Mouse (Mus musculus) myocyte (in vitro differentiated cells): ENCODE measurements around the gene Olfr365. TPM values are rescaled to one million over a fixed set of nuclear protein-coding genes. Genes with fewer than 3 reads are reported as not detected.

Source experiments
- H3K27me3 ChIP-seq: one replicate; pipeline ENCODE4 v1.6.1; 2011; ENCODE audit not compliant: control insufficient read depth, insufficient read depth, insufficient read length
- H3K36me3 ChIP-seq: one replicate; pipeline ENCODE4 v1.6.1; 2011; ENCODE audit not compliant: control insufficient read depth, insufficient read depth
- H3K4me2 ChIP-seq: one replicate; pipeline ENCODE4 v1.6.1; 2011; ENCODE audit warnings: low read depth, control low read depth
- H3K4me3 ChIP-seq: one replicate; pipeline ENCODE4 v1.5.1; 2011; ENCODE audit warnings: mild to moderate bottlenecking, control low read depth, moderate library complexity
- H3K79me2 ChIP-seq: one replicate; pipeline ENCODE4 v1.6.1; 2011; ENCODE audit not compliant: control insufficient read depth, insufficient read depth
- H3ac ChIP-seq: one replicate; pipeline ENCODE4 v1.6.1; 2011; ENCODE audit not compliant: control insufficient read depth, insufficient read length
- CEBPB ChIP-seq: IDR thresholded peaks from 2 replicates; pipeline ENCODE4 v1.6.1; 2011; ENCODE audit warnings: mild to moderate bottlenecking, moderate library complexity; ENCODE audit not compliant: poor library complexity, insufficient read depth, severe bottlenecking
- E2F4 ChIP-seq: IDR thresholded peaks from one replicate; pipeline ENCODE4 v1.6.1; 2011; ENCODE audit warnings: mild to moderate bottlenecking, control low read depth, moderate library complexity; ENCODE audit not compliant: insufficient read depth
- MAX ChIP-seq: IDR thresholded peaks from one replicate; pipeline ENCODE4 v1.6.1; 2011; ENCODE audit warnings: low read depth, mild to moderate bottlenecking, control low read depth
- MYOD1 ChIP-seq, 3 experiments: IDR thresholded peaks; one replicate each; pipeline ENCODE4 v1.6.1; 2011; ENCODE audit warnings: control low read depth in 2 of 3, low read depth in 2 of 3, mild to moderate bottlenecking in 2 of 3, moderate library complexity in 1 of 3; ENCODE audit not compliant: insufficient read length in 2 of 3, control insufficient read depth in 1 of 3
- MYOG ChIP-seq, 3 experiments: IDR thresholded peaks; one replicate each; pipeline ENCODE4 v1.6.1; 2011; ENCODE audit warnings: control low read depth in 2 of 3, low read depth in 2 of 3, mild to moderate bottlenecking in 2 of 3; ENCODE audit not compliant: insufficient read length in 2 of 3, control insufficient read depth in 1 of 3, insufficient read depth in 1 of 3
- POLR2A ChIP-seq: IDR thresholded peaks from one replicate; pipeline ENCODE4 v1.6.1; 2011; ENCODE audit warnings: low read depth, mild to moderate bottlenecking, control low read depth, moderate library complexity; ENCODE audit not compliant: insufficient read length
- POLR2AphosphoS2 ChIP-seq: IDR thresholded peaks from one replicate; pipeline ENCODE4 v1.6.1; 2011; ENCODE audit warnings: low read depth, control low read depth; ENCODE audit not compliant: insufficient read length
- REST ChIP-seq: IDR thresholded peaks from one replicate; pipeline ENCODE4 v1.6.1; 2011; ENCODE audit warnings: mild to moderate bottlenecking, control low read depth, moderate library complexity; ENCODE audit not compliant: insufficient read depth, insufficient read length
- SRF ChIP-seq: IDR thresholded peaks from one replicate; pipeline ENCODE4 v1.6.1; 2011; ENCODE audit warnings: low read depth; ENCODE audit not compliant: control insufficient read depth, insufficient read length
- TCF12 ChIP-seq: IDR thresholded peaks from one replicate; pipeline ENCODE4 v1.6.1; 2011; ENCODE audit warnings: mild to moderate bottlenecking, control low read depth; ENCODE audit not compliant: poor library complexity, insufficient read depth, severe bottlenecking
- TCF3 ChIP-seq: IDR thresholded peaks from one replicate; pipeline ENCODE4 v1.6.1; 2011; ENCODE audit warnings: low read depth, control low read depth; ENCODE audit not compliant: insufficient read length
- USF1 ChIP-seq: IDR thresholded peaks from one replicate; pipeline ENCODE4 v1.6.1; 2011; ENCODE audit warnings: low read depth, mild to moderate bottlenecking, control low read depth, moderate library complexity
- polyA plus RNA-seq: library from polyadenylated mRNA; unstranded; fragments of >200 nt; fragmentation: generic; extraction: Trizol; gene quantifications from one replicate; pipeline ENCODE4 v1.2.1, GENCODE M21; 2012; ENCODE audit warnings: missing spikeins

The Olfr365 gene
- not detected for polyA plus RNA-seq

- Histone ChIP-seq H3K27me3 (no peaks in the 10 kb centered on the region), H3ac (no peak within 1 kb of the TSS), H3K79me2 (no peaks in the 10 kb centered on the region), H3K4me3 (no peak within 1 kb of the TSS), H3K36me3 (no peaks in the 10 kb centered on the region), H3K4me2 (no peak within 1 kb of the TSS)
- no peak for TF ChIP-seq SRF
- no peak for TF ChIP-seq MAX
- TF ChIP-seq MYOG (IDR thresholded peaks at IDR 0.05; ENCODE audit: control insufficient read depth in 1 of 3, insufficient read depth in 1 of 3, insufficient read length in 2 of 3, low read depth in 2 of 3), result no peak
- no peak for TF ChIP-seq USF1
- TF ChIP-seq REST, result no peak
- no peak for TF ChIP-seq CEBPB
- no peak for TF ChIP-seq POLR2AphosphoS2
- TF ChIP-seq TCF3, result no peak
- TF ChIP-seq POLR2A, result no peak
- TF ChIP-seq TCF12, result no peak
- TF ChIP-seq MYOD1 (IDR thresholded peaks at IDR 0.05; ENCODE audit: control insufficient read depth in 1 of 3, insufficient read length in 2 of 3, low read depth in 2 of 3), result no peak
- no peak for TF ChIP-seq E2F4
Observed at GRCm38 (mm10) chr2:37187898-37188297, at the start of gene Olfr365. Gene Olfr365 (plus strand): TSS chr2:37188198.

- H3ac ChIP-seq, result no peak within 1 kb of the TSS
- no peaks in the 10 kb centered on the region for H3K36me3 ChIP-seq
- TF ChIP-seq MYOD1 (IDR thresholded peaks at IDR 0.05; ENCODE audit: control insufficient read depth in 1 of 3, insufficient read length in 2 of 3, low read depth in 2 of 3), result no peak
- TF ChIP-seq E2F4, result no peak
- no peak for TF ChIP-seq TCF12
- H3K4me3 ChIP-seq, result no peak within 1 kb of the TSS
- no peak within 1 kb of the TSS for H3K4me2 ChIP-seq
- no peaks in the 10 kb centered on the region for H3K27me3 ChIP-seq
- H3K79me2 ChIP-seq, result no peaks in the 10 kb centered on the region
Observed at GRCm38 (mm10) chr2:37139022-37139421, 49.0 kb upstream of the Olfr365 start, which contains the start of gene Olfr364-ps1. Gene Olfr364-ps1 (plus strand): TSS chr2:37139322.

GRCm38 (mm10) chr2:37211274-37211673 is 23.3 kb downstream of the Olfr365 start, which contains the start of gene Olfr366:
Gene Olfr366 (plus strand): TSS chr2:37211574.
- Histone ChIP-seq H3K27me3 (no peaks in the 10 kb centered on the region), H3K79me2 (no peaks in the 10 kb centered on the region), H3K4me2 (no peak within 1 kb of the TSS), H3ac (no peak within 1 kb of the TSS), H3K4me3 (no peak within 1 kb of the TSS), H3K36me3 (no peaks in the 10 kb centered on the region)
- TF ChIP-seq POLR2A, result no peak
- TF ChIP-seq REST, result no peak
- TF ChIP-seq CEBPB, result no peak
- TF ChIP-seq TCF12, result no peak
- no peak for TF ChIP-seq MAX
- TF ChIP-seq SRF, result no peak
- no peak for TF ChIP-seq USF1
- no peak for TF ChIP-seq E2F4
- TF ChIP-seq MYOG (IDR thresholded peaks at IDR 0.05; ENCODE audit: control insufficient read depth in 1 of 3, insufficient read depth in 1 of 3, insufficient read length in 2 of 3, low read depth in 2 of 3), result no peak
- TF ChIP-seq TCF3, result no peak
- TF ChIP-seq POLR2AphosphoS2, result no peak

Other genes with a start within 250 kb of the Olfr365 start
- gene Olfr357, start 194.4 kb upstream of the Olfr365 start, polyA plus RNA-seq, result not detected
- not detected for gene Olfr358, start 178.9 kb upstream of the Olfr365 start, polyA plus RNA-seq
- not detected for gene Olfr360, start 122.5 kb upstream of the Olfr365 start, polyA plus RNA-seq
- gene Olfr361, start 98.9 kb upstream of the Olfr365 start, polyA plus RNA-seq, result not detected
- not detected for gene Olfr362, start 70.3 kb upstream of the Olfr365 start, polyA plus RNA-seq
- gene Olfr364-ps1, start 48.9 kb upstream of the Olfr365 start, polyA plus RNA-seq, result not detected
- not detected for gene Olfr366, start 23.4 kb downstream of the Olfr365 start, polyA plus RNA-seq
- gene Olfr368, start 138.3 kb downstream of the Olfr365 start, polyA plus RNA-seq, result not detected
- 15.6 TPM for gene Pdcl, start 171.1 kb downstream of the Olfr365 start, polyA plus RNA-seq
- 3.7 TPM for gene Rc3h2, start 234.7 kb downstream of the Olfr365 start, polyA plus RNA-seq